ENCODE assay signal across 26 mouse cellular contexts in the genomic region with DNA sequence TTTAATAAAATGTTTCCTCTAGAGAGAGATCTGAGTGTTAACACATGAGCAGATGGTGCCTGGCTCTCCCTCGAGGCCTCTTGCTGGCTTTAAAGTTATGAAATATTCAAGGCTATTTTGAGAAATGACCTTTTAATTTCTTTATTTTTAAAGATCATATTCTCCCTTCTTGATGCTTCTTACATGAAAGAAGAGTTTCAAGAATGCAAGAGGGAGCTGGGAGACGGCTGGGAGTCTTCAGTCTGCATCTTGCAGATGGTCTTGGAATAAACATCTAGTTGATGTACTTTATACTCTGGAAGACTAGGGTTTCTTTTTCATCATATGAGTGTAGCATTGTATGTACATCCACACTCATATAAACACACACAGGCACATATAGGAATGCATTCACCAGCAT.
DNase-seq lines count a peak whose midpoint lies in the region; ATAC-seq and TF ChIP-seq lines count a peak whose summit lies in the region.
"Had no signal": no experiment of that assay in that cellular context is flagged by ENCODE, and none has a peak within 500 bp of the region (broad histone marks: within the 10 kb centered on the region; RNA-seq: fewer than 3 reads in every experiment).

No protein-coding gene starts in this region.

- ATAC-seq in forebrain, postnatal 0 days = peak; percentile 45; the same call in 1 of the 2 replicates
- no peak for ATAC-seq in forebrain, embryonic 13.5 days
- ATAC-seq in megakaryocyte, adult 5-6 weeks (ENCODE audit: poor library complexity, severe bottlenecking) = no peak
- ATAC-seq: inflammation-experienced regulatory T-cells, adult 6 months had no signal

- no peak overlapping the region for H3K4me3 ChIP-seq in forebrain, postnatal 0 days (ENCODE audit: low read depth, low read length)
- no peak overlapping the region for H3K4me3 ChIP-seq in forebrain, embryonic 13.5 days
- H3K4me3 ChIP-seq in megakaryocyte, embryonic 14.5 days (replicated peaks) = peak overlapping the region; percentile 40
- H3K4me3 ChIP-seq: embryonic facial prominence, embryonic 12.5 days; heart, embryonic 15.5 days; kidney, embryonic 15.5 days had no signal

- DNase-seq in forebrain, postnatal 0 days = no peak
- DNase-seq in kidney, postnatal 10 days = peak; percentile 9
- DNase-seq in kidney, adult 8-10 months = no peak
- peak; percentile 21 for DNase-seq in brain, adult 2 months (ENCODE audit: low read depth, low spot score)
- DNase-seq in cerebellum, adult 11-12 months = no peak
- DNase-seq: adrenal gland, adult 8-10 months; cerebellum, adult 11 months; cerebellum, adult 9-11 months; embryo, embryonic 11 days; gastrocnemius, postnatal 10 days; kidney, adult 11 months; liver; lung, embryonic 14.5 days; right cerebral cortex, postnatal 25 days; spleen, adult 18-20 months; thymus, postnatal 14 days had no signal

- no peak overlapping the region for H3K27ac ChIP-seq in forebrain, postnatal 0 days (ENCODE audit: low read depth, low read length)
- H3K27ac ChIP-seq in forebrain, embryonic 13.5 days = no peak overlapping the region
- H3K27ac ChIP-seq: embryonic facial prominence, embryonic 12.5 days; heart, embryonic 15.5 days; kidney, embryonic 15.5 days; liver, embryonic 14.5 days had no signal

- no peaks in the 10 kb centered on the region for H3K9me3 ChIP-seq in forebrain, postnatal 0 days (ENCODE audit: low read length)
- no peaks in the 10 kb centered on the region for H3K9me3 ChIP-seq in forebrain, embryonic 13.5 days (replicated peaks)
- peaks cover 14% of the 10 kb centered on the region; the same call in 1 of the 2 replicates for H3K9me3 ChIP-seq in megakaryocyte, embryonic 14.5 days
- H3K9me3 ChIP-seq: embryonic facial prominence, embryonic 12.5 days; heart, embryonic 15.5 days; kidney, embryonic 15.5 days had no signal

- no peak for TF ChIP-seq CTCF in forebrain, postnatal 0 days (IDR thresholded peaks at IDR 0.05; ENCODE audit: low read depth)

- H3K36me3 ChIP-seq in forebrain, postnatal 0 days (ENCODE audit: insufficient read depth) = no peaks in the 10 kb centered on the region
- H3K36me3 ChIP-seq in forebrain, embryonic 13.5 days (ENCODE audit: poor library complexity, severe bottlenecking) = no peaks in the 10 kb centered on the region
- no peaks in the 10 kb centered on the region for H3K36me3 ChIP-seq in megakaryocyte, embryonic 14.5 days (replicated peaks; ENCODE audit: low read length)
- H3K36me3 ChIP-seq: embryonic facial prominence, embryonic 12.5 days; G1E; heart, embryonic 15.5 days; kidney, embryonic 15.5 days had no signal

- 55% methylated on average over 2 of the region's 2 CpGs for WGBS in forebrain, postnatal 0 days
- 67% methylated on average over 2 of the region's 2 CpGs for WGBS in forebrain, embryonic 13.5 days

- no peaks in the 10 kb centered on the region for H3K27me3 ChIP-seq in forebrain, postnatal 0 days (ENCODE audit: insufficient read depth, low read length)
- no peaks in the 10 kb centered on the region for H3K27me3 ChIP-seq in forebrain, embryonic 13.5 days
- H3K27me3 ChIP-seq in megakaryocyte, embryonic 14.5 days (replicated peaks) = no peaks in the 10 kb centered on the region
- H3K27me3 ChIP-seq: embryonic facial prominence, embryonic 12.5 days; heart, embryonic 15.5 days; kidney, embryonic 15.5 days had no signal

- no peak overlapping the region for H3K4me2 ChIP-seq in forebrain, postnatal 0 days (ENCODE audit: low read depth)
- H3K4me2 ChIP-seq in forebrain, embryonic 13.5 days = no peak overlapping the region
- H3K4me2 ChIP-seq: embryonic facial prominence, embryonic 12.5 days; heart, embryonic 15.5 days; hindbrain, embryonic 14.5 days; kidney, embryonic 15.5 days; lung, embryonic 14.5 days had no signal

- 0 out of 2 replicates have a peak, but pooled peaks cover 3% of the 10 kb centered on the region for H3K4me1 ChIP-seq in forebrain, postnatal 0 days (ENCODE audit: insufficient read depth)
- peaks cover 10% of the 10 kb centered on the region for H3K4me1 ChIP-seq in forebrain, embryonic 13.5 days
- H3K4me1 ChIP-seq in megakaryocyte, embryonic 14.5 days = no peaks in the 10 kb centered on the region
- H3K4me1 ChIP-seq: embryonic facial prominence, embryonic 12.5 days; heart, embryonic 15.5 days; kidney, embryonic 15.5 days had no signal

- no peak overlapping the region for H3K9ac ChIP-seq in forebrain, postnatal 0 days
- no peak overlapping the region for H3K9ac ChIP-seq in forebrain, embryonic 13.5 days
- H3K9ac ChIP-seq: embryonic facial prominence, embryonic 12.5 days; heart, embryonic 15.5 days; kidney, embryonic 15.5 days; liver, embryonic 14.5 days; lung, embryonic 14.5 days had no signal

Comparison
In these comparisons a context has a peak if more than half of its experiments do, and no peak if none do; other contexts are left out.
1. DNase-seq: peak in kidney, postnatal 10 days (single experiment) and brain, adult 2 months (single experiment); none in forebrain, postnatal 0 days (single experiment), kidney, adult 8-10 months (0 of 2) and cerebellum, adult 11-12 months (single experiment).